Mouse (Mus musculus): ENCODE data around the gene Ptpre. TPM values are rescaled to one million over a fixed set of nuclear protein-coding genes. Genes with fewer than 3 reads are reported as not detected.
A peak's percentile ranks its signal among the peaks of the same experiment; 100 is the strongest.

Ptpre gene
- polyA plus RNA-seq, 1 experiment from 2014 or later: 4.9 TPM

DNA sequence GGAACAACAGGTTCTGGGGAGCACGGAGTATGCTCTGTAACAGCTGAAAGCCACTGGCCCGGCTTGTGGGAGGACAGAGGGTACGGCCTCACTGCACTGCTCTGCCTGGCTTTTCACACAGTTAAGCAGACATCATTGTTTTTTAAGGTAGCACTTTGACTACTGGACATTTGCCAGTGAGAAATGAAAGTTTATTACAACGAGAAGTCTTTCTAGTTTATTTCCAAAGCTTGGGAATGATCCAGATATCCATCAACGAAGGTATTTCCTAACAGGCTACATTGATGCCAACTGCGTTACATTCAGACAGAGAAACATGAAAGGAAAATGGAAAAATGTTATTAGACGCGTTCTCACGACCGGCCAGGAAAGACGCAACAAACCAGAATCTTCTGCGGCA is 190.8 kb downstream of the Ptpre start:
- ATAC-seq (ENCODE audit: insufficient number of reproducible peaks, low FRiP score, low TSS enrichment, low read depth): no peak

DNA sequence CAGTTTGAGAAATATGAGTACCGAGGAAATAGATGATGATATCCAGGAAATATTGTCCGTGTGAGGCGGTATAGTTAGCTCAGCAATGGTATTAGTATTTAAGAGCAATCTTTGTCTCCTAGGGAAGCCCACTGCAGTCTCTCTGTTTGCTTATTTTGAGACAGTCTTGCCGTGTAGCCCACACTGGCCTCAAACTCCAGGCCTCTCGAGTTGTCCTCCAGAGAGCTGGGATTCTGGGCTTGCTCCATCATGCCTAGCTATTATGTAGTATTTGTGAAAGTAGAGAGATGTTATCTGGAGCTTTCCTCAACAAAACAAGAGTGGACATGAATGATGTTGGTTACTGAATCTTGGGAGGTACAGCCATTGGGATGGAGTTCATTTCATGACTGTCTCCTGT is 197.1 kb downstream of the Ptpre start:
- no peaks in the 10 kb centered on the region for H3K36me3 ChIP-seq
- no peak overlapping the region; the same call in 1 of the 2 replicates for H3K27ac ChIP-seq
- no peaks in the 10 kb centered on the region for H3K27me3 ChIP-seq
- no peak overlapping the region for H3K4me2 ChIP-seq
- no peak overlapping the region for H3K4me3 ChIP-seq
- no peak overlapping the region for H3K9ac ChIP-seq
- no peak for ATAC-seq (ENCODE audit: insufficient number of reproducible peaks, low FRiP score, low TSS enrichment, low read depth)
- peaks cover 14% of the 10 kb centered on the region for H3K4me1 ChIP-seq
- 80% methylated on average over 5 of the region's 5 CpGs for WGBS
- no peaks in the 10 kb centered on the region for H3K9me3 ChIP-seq

More for the DNA sequence above, 190.8 kb downstream of the Ptpre start:
- H3K4me3 ChIP-seq: no peak overlapping the region
- peaks cover 2% of the 10 kb centered on the region; the same call in 1 of the 2 replicates for H3K4me1 ChIP-seq
- no peak overlapping the region for H3K9ac ChIP-seq
- no peaks in the 10 kb centered on the region for H3K36me3 ChIP-seq
- H3K9me3 ChIP-seq: no peaks in the 10 kb centered on the region
- no peak overlapping the region for H3K4me2 ChIP-seq
- no peaks in the 10 kb centered on the region for H3K27me3 ChIP-seq
- no peak overlapping the region for H3K27ac ChIP-seq
- 71% methylated on average over 12 of the region's 12 CpGs for WGBS

DNA sequence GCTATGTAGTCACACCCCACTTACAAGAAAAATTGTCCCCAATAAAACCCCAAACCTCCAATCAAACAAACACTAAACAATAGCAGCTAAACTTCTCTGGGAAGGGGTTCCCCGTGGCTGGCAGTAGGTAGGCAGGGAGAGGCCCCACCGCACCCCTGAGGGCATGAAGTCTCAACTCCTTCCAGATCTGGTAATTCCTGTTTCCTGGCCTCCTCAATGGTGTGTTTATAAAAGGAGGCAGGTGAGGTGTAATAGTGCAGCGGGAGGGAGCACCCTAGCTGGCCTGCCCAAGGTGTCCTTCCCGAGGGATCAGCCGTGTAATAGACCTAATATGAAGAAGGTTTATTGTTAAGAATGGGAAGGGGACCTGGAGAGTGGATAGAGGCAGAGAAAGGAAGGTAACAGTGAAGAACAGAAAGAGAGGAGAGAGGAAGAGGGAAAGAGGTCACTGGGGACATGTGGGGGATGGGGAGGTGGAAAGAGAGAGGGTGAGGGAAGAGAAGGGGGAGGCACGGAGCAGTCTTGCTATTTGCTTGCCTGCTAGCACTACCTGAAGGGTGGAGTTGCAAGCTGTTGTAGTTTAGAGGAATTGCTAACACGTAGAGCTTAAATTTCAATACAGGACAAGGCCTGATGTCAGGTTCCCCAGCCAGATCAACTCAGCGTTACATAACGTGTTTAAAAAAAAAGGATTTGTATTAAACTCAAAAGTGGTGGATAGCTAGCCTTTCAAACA is 197.8 kb downstream of the Ptpre start:
- 61% methylated on average over 9 of the region's 9 CpGs for WGBS
- no peaks in the 10 kb centered on the region for H3K27me3 ChIP-seq
- no peak overlapping the region for H3K9ac ChIP-seq
- ATAC-seq (ENCODE audit: insufficient number of reproducible peaks, low FRiP score, low TSS enrichment, low read depth): no peak
- H3K9me3 ChIP-seq: no peaks in the 10 kb centered on the region
- peak overlapping the region; percentile 67 for H3K27ac ChIP-seq
- no peak overlapping the region for H3K4me3 ChIP-seq
- no peaks in the 10 kb centered on the region for H3K36me3 ChIP-seq
- H3K4me2 ChIP-seq: peak overlapping the region; percentile 47
- H3K4me1 ChIP-seq: peaks cover 14% of the 10 kb centered on the region

MicroRNA genes within 50 kb of the gene (microRNA counts, 519-probe panel; counts per million panel counts)
- 1,467 counts per million, percentile 15 among the panel's probes with 10 or more counts for microRNA mmu-miR-1962

Small RNA genes within 50 kb of the gene (microRNA-seq; reads per million reads assigned to microRNA genes)
- gene Mir1962: not detected

Other genes starting within 250 kb of the Ptpre start
- gene Foxi2, start 127.2 kb upstream of the Ptpre start, polyA plus RNA-seq (2015; fragmentation: Nextera tagmentation; extraction: Ambion mirVana): not detected in 2 replicates
- not detected in 2 replicates for gene Clrn3, start 8.8 kb upstream of the Ptpre start, polyA plus RNA-seq (2015; fragmentation: Nextera tagmentation; extraction: Ambion mirVana)
- gene Mki67, start 178.9 kb downstream of the Ptpre start, polyA plus RNA-seq (2015; fragmentation: Nextera tagmentation; extraction: Ambion mirVana): 30.4 and 35.2 TPM in 2 replicates

All from limb, embryonic 15.5 days (tissue).